In the genomic region with DNA sequence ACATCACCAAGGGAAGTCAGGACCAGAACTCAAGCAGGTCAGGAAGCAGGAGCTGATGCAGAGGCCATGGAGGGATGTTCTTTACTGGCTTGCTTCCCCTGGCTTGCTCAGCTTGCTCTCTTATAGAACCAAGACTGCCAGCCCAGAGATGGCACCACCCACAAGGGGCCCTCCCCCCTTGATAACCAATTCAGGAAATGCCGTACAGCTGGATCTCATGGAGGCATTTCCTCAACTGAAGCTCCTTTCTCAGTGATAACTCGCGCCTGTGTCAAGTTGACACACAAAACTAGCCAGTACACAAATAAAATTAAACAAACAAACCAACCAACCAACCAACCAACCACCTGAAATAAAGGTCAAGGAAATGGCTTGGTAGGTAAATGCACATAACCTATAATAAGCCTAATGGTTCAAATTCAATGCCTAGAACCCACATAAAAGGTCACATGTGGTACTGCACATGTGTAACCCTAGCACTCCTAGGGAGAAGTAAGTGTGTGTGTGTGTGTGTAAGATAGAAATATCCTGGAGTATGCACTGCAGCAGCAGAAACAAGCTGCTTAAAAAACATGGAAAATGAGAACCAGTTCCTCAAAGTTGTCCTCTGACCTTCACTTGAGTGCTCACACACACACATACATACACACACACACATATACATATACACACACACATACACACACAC, we compare ENCODE assay signal across 10 mouse cellular contexts. TPM values are rescaled to one million over a fixed set of nuclear protein-coding genes. Genes with fewer than 3 reads are reported as not detected.
DNase-seq lines count a peak whose midpoint lies in the region; ATAC-seq lines count a peak whose summit lies in the region.
"Not testable (repeated sequence)": the region's sequence is repeated elsewhere in the genome, so short reads cannot be mapped to it uniquely, and the experiment has no call there.
"Had no signal": no experiment of that assay in that cellular context is flagged by ENCODE, and none has a peak within 500 bp of the region (broad histone marks: within the 10 kb centered on the region; RNA-seq: fewer than 3 reads in every experiment).

No protein-coding gene starts in this region.

- H3K27me3 ChIP-seq in embryonic facial prominence, embryonic 12.5 days; heart, embryonic 11.5 days (ENCODE audit: control insufficient read depth, insufficient read depth, low read length); hindbrain, embryonic 16.5 days (replicated peaks; ENCODE audit: control insufficient read depth, insufficient read depth, low read length); limb, embryonic 13.5 days; lung, embryonic 16.5 days (ENCODE audit: control insufficient read depth, insufficient read depth, low read depth, low read length); neural tube, embryonic 13.5 days: not testable (repeated sequence)

- not testable (repeated sequence) for H3K27ac ChIP-seq in embryonic facial prominence, embryonic 12.5 days; heart, embryonic 11.5 days (ENCODE audit: low read depth, low read length); hindbrain, embryonic 16.5 days (ENCODE audit: low read depth, low read length); limb, embryonic 13.5 days; lung, embryonic 16.5 days (ENCODE audit: low read length); neural tube, embryonic 13.5 days (replicated peaks)

- peak overlapping the region; percentile 80 for H3K4me2 ChIP-seq in embryonic facial prominence, embryonic 12.5 days (replicated peaks)
- H3K4me2 ChIP-seq in heart, embryonic 11.5 days, result peak overlapping the region; percentile 81
- H3K4me2 ChIP-seq in hindbrain, embryonic 16.5 days (ENCODE audit: low read length), result peak overlapping the region; percentile 72; the same call in 1 of the 2 replicates
- H3K4me2 ChIP-seq in limb, embryonic 13.5 days (replicated peaks), result peak overlapping the region; percentile 68
- peak overlapping the region; percentile 79 for H3K4me2 ChIP-seq in lung, embryonic 16.5 days (ENCODE audit: low read depth, low read length)
- H3K4me2 ChIP-seq in neural tube, embryonic 13.5 days, result peak overlapping the region; percentile 64

- not testable (repeated sequence) for ATAC-seq in embryonic facial prominence, embryonic 12.5 days (ENCODE audit: insufficient number of reproducible peaks, insufficient read depth, low FRiP score, low TSS enrichment); heart, embryonic 11.5 days (replicated peaks; ENCODE audit: insufficient number of reproducible peaks, low FRiP score, low TSS enrichment); hindbrain, embryonic 16.5 days; limb, embryonic 13.5 days (ENCODE audit: low FRiP score, low read depth); lung, embryonic 16.5 days (ENCODE audit: low read depth); neural tube, embryonic 13.5 days (ENCODE audit: low read depth)

- not testable (repeated sequence) for H3K9me3 ChIP-seq in embryonic facial prominence, embryonic 12.5 days; heart, embryonic 11.5 days (replicated peaks; ENCODE audit: control insufficient read depth, low read length); hindbrain, embryonic 16.5 days (ENCODE audit: control insufficient read depth, low read length); limb, embryonic 13.5 days; lung, embryonic 16.5 days (ENCODE audit: control insufficient read depth, low read length); neural tube, embryonic 13.5 days

- not testable (repeated sequence) for H3K4me1 ChIP-seq in embryonic facial prominence, embryonic 12.5 days; heart, embryonic 11.5 days (ENCODE audit: control insufficient read depth, insufficient read depth, low read length); hindbrain, embryonic 16.5 days (ENCODE audit: control insufficient read depth, insufficient read depth, low read depth, low read length); lung, embryonic 16.5 days (replicated peaks; ENCODE audit: control insufficient read depth, insufficient read depth, low read length)
- H3K4me1 ChIP-seq in limb, embryonic 13.5 days, result peaks cover 15% of the 10 kb centered on the region
- peaks cover 18% of the 10 kb centered on the region for H3K4me1 ChIP-seq in neural tube, embryonic 13.5 days (replicated peaks)

- 52% methylated on average over 3 of the region's 3 CpGs for WGBS in embryonic facial prominence, embryonic 12.5 days
- 54% methylated on average over 3 of the region's 3 CpGs for WGBS in heart, embryonic 11.5 days (ENCODE audit: insufficient replicate concordance)
- WGBS in hindbrain, embryonic 16.5 days, result 80% methylated on average over 3 of the region's 3 CpGs
- WGBS in limb, embryonic 13.5 days, result 67% methylated on average over 3 of the region's 3 CpGs
- 69% methylated on average over 3 of the region's 3 CpGs for WGBS in lung, embryonic 16.5 days
- WGBS in neural tube, embryonic 13.5 days, result 84% methylated on average over 3 of the region's 3 CpGs

- peak; percentile 15 for DNase-seq in CD4-positive helper T cell, adult 2 months (ENCODE audit: low read depth, low spot score)
- peak; percentile 50 for DNase-seq in thymus, postnatal 14 days

- peak overlapping the region; percentile 61; the same call in 1 of the 2 replicates for H3K4me3 ChIP-seq in embryonic facial prominence, embryonic 12.5 days
- peak overlapping the region; percentile 72 for H3K4me3 ChIP-seq in heart, embryonic 11.5 days (ENCODE audit: low read depth, low read length)
- not testable (repeated sequence) for H3K4me3 ChIP-seq in hindbrain, embryonic 16.5 days (ENCODE audit: low read length); neural tube, embryonic 13.5 days
- H3K4me3 ChIP-seq in limb, embryonic 13.5 days, result peak overlapping the region; percentile 73
- peak overlapping the region; percentile 84 for H3K4me3 ChIP-seq in lung, embryonic 16.5 days (ENCODE audit: low read length)

- H3K9ac ChIP-seq in embryonic facial prominence, embryonic 12.5 days; hindbrain, embryonic 16.5 days (ENCODE audit: low read depth, low read length); limb, embryonic 13.5 days; lung, embryonic 16.5 days (ENCODE audit: low read length); neural tube, embryonic 13.5 days: not testable (repeated sequence)
- H3K9ac ChIP-seq in heart, embryonic 11.5 days (ENCODE audit: low read depth, low read length), result 0 out of 2 replicates have a peak overlapping the region, but pooled peaks have one; percentile 22

- H3K36me3 ChIP-seq in embryonic facial prominence, embryonic 12.5 days; heart, embryonic 11.5 days (ENCODE audit: control insufficient read depth, insufficient read depth, low read length); hindbrain, embryonic 16.5 days (ENCODE audit: control insufficient read depth, insufficient read depth, low read length); limb, embryonic 13.5 days; lung, embryonic 16.5 days (ENCODE audit: control insufficient read depth, insufficient read depth, low read length); neural tube, embryonic 13.5 days: not testable (repeated sequence)

RNA-seq across cellular contexts. Expression of a gene that starts 1.5 kb away (rescaled TPM):
- polyA plus RNA-seq in embryonic facial prominence, embryonic 12.5 days (2016; fragmentation: Nextera tagmentation; extraction: Ambion mirVana), result 10.9 and 11.7 TPM in 2 replicates
- 3.7 and 6.6 TPM in 2 replicates for polyA plus RNA-seq in heart, embryonic 11.5 days (2014; fragmentation: Nextera tagmentation; extraction: Ambion mirVana)
- 2.4 and 2.8 TPM in 2 replicates for polyA plus RNA-seq in hindbrain, embryonic 16.5 days (2015; fragmentation: Nextera tagmentation; extraction: Ambion mirVana)
- 8.8 and 9.6 TPM in 2 replicates for polyA plus RNA-seq in limb, embryonic 13.5 days (2015; fragmentation: Nextera tagmentation; extraction: Ambion mirVana)
- polyA plus RNA-seq in lung, embryonic 16.5 days (2015; fragmentation: Nextera tagmentation; extraction: Ambion mirVana), result 8.3 and 8.4 TPM in 2 replicates
- 2.3 and 2.8 TPM in 2 replicates for polyA plus RNA-seq in neural tube, embryonic 13.5 days (2015; fragmentation: Nextera tagmentation; extraction: Ambion mirVana)

RNA-seq across cellular contexts. Expression of a gene that starts 1.8 kb away (rescaled TPM):
- 53.4 and 53.5 TPM in 2 replicates for polyA plus RNA-seq in embryonic facial prominence, embryonic 12.5 days (2016; fragmentation: Nextera tagmentation; extraction: Ambion mirVana)
- polyA plus RNA-seq in heart, embryonic 11.5 days (2014; fragmentation: Nextera tagmentation; extraction: Ambion mirVana), result 45.0 and 46.4 TPM in 2 replicates
- polyA plus RNA-seq in hindbrain, embryonic 16.5 days (2015; fragmentation: Nextera tagmentation; extraction: Ambion mirVana), result 74.1 and 76.8 TPM in 2 replicates
- 46.6 and 47.1 TPM in 2 replicates for polyA plus RNA-seq in limb, embryonic 13.5 days (2015; fragmentation: Nextera tagmentation; extraction: Ambion mirVana)
- polyA plus RNA-seq in lung, embryonic 16.5 days (2015; fragmentation: Nextera tagmentation; extraction: Ambion mirVana), result 46.9 and 47.6 TPM in 2 replicates
- 57.0 and 62.7 TPM in 2 replicates for polyA plus RNA-seq in neural tube, embryonic 13.5 days (2015; fragmentation: Nextera tagmentation; extraction: Ambion mirVana)

RNA-seq across cellular contexts. Expression of a gene that starts 39.7 kb away (rescaled TPM):
- 8.5 and 9.5 TPM in 2 replicates for polyA plus RNA-seq in embryonic facial prominence, embryonic 12.5 days (2016; fragmentation: Nextera tagmentation; extraction: Ambion mirVana)
- 2.9 and 3.2 TPM in 2 replicates for polyA plus RNA-seq in heart, embryonic 11.5 days (2014; fragmentation: Nextera tagmentation; extraction: Ambion mirVana)
- polyA plus RNA-seq in hindbrain, embryonic 16.5 days (2015; fragmentation: Nextera tagmentation; extraction: Ambion mirVana), result 18.4 and 19.5 TPM in 2 replicates
- 3.8 and 4.1 TPM in 2 replicates for polyA plus RNA-seq in limb, embryonic 13.5 days (2015; fragmentation: Nextera tagmentation; extraction: Ambion mirVana)
- 6.0 and 6.4 TPM in 2 replicates for polyA plus RNA-seq in lung, embryonic 16.5 days (2015; fragmentation: Nextera tagmentation; extraction: Ambion mirVana)
- polyA plus RNA-seq in neural tube, embryonic 13.5 days (2015; fragmentation: Nextera tagmentation; extraction: Ambion mirVana), result 5.7 and 6.5 TPM in 2 replicates
- polyA plus RNA-seq: CD4-positive, CD25-positive, alpha-beta regulatory T cell, adult 4 months; inflammation-experienced regulatory T-cells, adult 6 months had no signal

RNA-seq across cellular contexts. Expression of a gene that starts 53.9 kb away (rescaled TPM):
- 2.8 and 3.7 TPM in 2 replicates for polyA plus RNA-seq in embryonic facial prominence, embryonic 12.5 days (2016; fragmentation: Nextera tagmentation; extraction: Ambion mirVana)
- not detected in 2 replicates for polyA plus RNA-seq in heart, embryonic 11.5 days (2014; fragmentation: Nextera tagmentation; extraction: Ambion mirVana)
- polyA plus RNA-seq in hindbrain, embryonic 16.5 days (2015; fragmentation: Nextera tagmentation; extraction: Ambion mirVana), result 17.9 and 21.7 TPM in 2 replicates
- polyA plus RNA-seq in limb, embryonic 13.5 days (2015; fragmentation: Nextera tagmentation; extraction: Ambion mirVana), result 1.5 and 1.6 TPM in 2 replicates
- polyA plus RNA-seq in lung, embryonic 16.5 days (2015; fragmentation: Nextera tagmentation; extraction: Ambion mirVana), result 15.7 and 18.6 TPM in 2 replicates
- 6.8 and 8.7 TPM in 2 replicates for polyA plus RNA-seq in neural tube, embryonic 13.5 days (2015; fragmentation: Nextera tagmentation; extraction: Ambion mirVana)
- polyA plus RNA-seq: CD4-positive, CD25-positive, alpha-beta regulatory T cell, adult 4 months; inflammation-experienced regulatory T-cells, adult 6 months had no signal
